ENCODE assay signal across 10 mouse cellular contexts in genomic region chr9:69301955-69302354, GRCm38 (mm10).
DNase-seq lines count a peak whose midpoint lies in the region; ATAC-seq lines count a peak whose summit lies in the region.
"Had no signal": no experiment of that assay in that cellular context is flagged by ENCODE, and none has a peak within 500 bp of the region (broad histone marks: within the 10 kb centered on the region; RNA-seq: fewer than 3 reads in every experiment).

No protein-coding gene starts in this region.

- peak overlapping the region; percentile 59; the same call in 1 of the 2 replicates for H3K27ac ChIP-seq in kidney, embryonic 14.5 days (ENCODE audit: low read depth, low read length)
- peak overlapping the region; percentile 63; the same call in 1 of the 2 replicates for H3K27ac ChIP-seq in embryonic facial prominence, embryonic 13.5 days
- peak overlapping the region; percentile 67 for H3K27ac ChIP-seq in limb, embryonic 15.5 days

- peak; percentile 34 for DNase-seq in CD4-positive, CD25-positive, alpha-beta regulatory T cell, adult 2 months (ENCODE audit: low read depth, low spot score)
- no peak for DNase-seq in kidney, adult 18-20 months
- DNase-seq in ovary, postnatal 36 days (ENCODE audit: low spot score), result no peak
- DNase-seq in kidney, postnatal 4 days, result no peak
- DNase-seq: cerebellum, adult 11 months; thymus, postnatal 36 days had no signal

- H3K4me1 ChIP-seq in kidney, embryonic 14.5 days (ENCODE audit: control insufficient read depth, insufficient read depth, low read length), result peaks cover 23% of the 10 kb centered on the region; the same call in 1 of the 2 replicates
- H3K4me1 ChIP-seq in embryonic facial prominence, embryonic 13.5 days, result peaks cover 63% of the 10 kb centered on the region
- peaks cover 37% of the 10 kb centered on the region for H3K4me1 ChIP-seq in limb, embryonic 15.5 days

- ATAC-seq in CD4-positive, CD25-positive, alpha-beta regulatory T cell, adult 4 months, result no peak
- ATAC-seq in kidney, embryonic 14.5 days (ENCODE audit: low FRiP score, low TSS enrichment), result peak; percentile 75
- no peak for ATAC-seq in embryonic facial prominence, embryonic 13.5 days (ENCODE audit: insufficient number of reproducible peaks, insufficient read depth, low FRiP score, low TSS enrichment, low read depth)
- no peak for ATAC-seq in limb, embryonic 15.5 days (ENCODE audit: insufficient number of reproducible peaks, low FRiP score, low TSS enrichment, low read depth)

- no peaks in the 10 kb centered on the region for H3K36me3 ChIP-seq in kidney, embryonic 14.5 days (ENCODE audit: control insufficient read depth, insufficient read depth, low read length)
- no peaks in the 10 kb centered on the region for H3K36me3 ChIP-seq in embryonic facial prominence, embryonic 13.5 days
- H3K36me3 ChIP-seq in limb, embryonic 15.5 days, result no peaks in the 10 kb centered on the region

- no peak overlapping the region for H3K4me3 ChIP-seq in kidney, embryonic 14.5 days (ENCODE audit: low read length)
- no peak overlapping the region for H3K4me3 ChIP-seq in embryonic facial prominence, embryonic 13.5 days
- H3K4me3 ChIP-seq in limb, embryonic 15.5 days, result no peak overlapping the region

- no peaks in the 10 kb centered on the region for H3K27me3 ChIP-seq in kidney, embryonic 14.5 days (ENCODE audit: control insufficient read depth, insufficient read depth, low read length)
- no peaks in the 10 kb centered on the region for H3K27me3 ChIP-seq in embryonic facial prominence, embryonic 13.5 days
- peaks cover 3% of the 10 kb centered on the region; the same call in 1 of the 2 replicates for H3K27me3 ChIP-seq in limb, embryonic 15.5 days

- no peak overlapping the region for H3K4me2 ChIP-seq in kidney, embryonic 14.5 days (replicated peaks; ENCODE audit: low read depth, low read length)
- H3K4me2 ChIP-seq in embryonic facial prominence, embryonic 13.5 days, result peak overlapping the region; percentile 37
- peak overlapping the region; percentile 20; the same call in 1 of the 2 replicates for H3K4me2 ChIP-seq in limb, embryonic 15.5 days

- whole genome bisulfite sequencing in kidney, embryonic 14.5 days, result 15% methylated on average over 4 of the region's 4 CpGs
- WGBS in embryonic facial prominence, embryonic 13.5 days, result 7% methylated on average over 4 of the region's 4 CpGs
- WGBS in limb, embryonic 15.5 days, result 8% methylated on average over 4 of the region's 4 CpGs

- H3K9me3 ChIP-seq in kidney, embryonic 14.5 days (ENCODE audit: control insufficient read depth, low read length), result no peaks in the 10 kb centered on the region
- H3K9me3 ChIP-seq in embryonic facial prominence, embryonic 13.5 days, result no peaks in the 10 kb centered on the region
- H3K9me3 ChIP-seq in limb, embryonic 15.5 days, result no peaks in the 10 kb centered on the region

- no peak overlapping the region for H3K9ac ChIP-seq in kidney, embryonic 14.5 days (ENCODE audit: low read depth, low read length)
- H3K9ac ChIP-seq in embryonic facial prominence, embryonic 13.5 days, result no peak overlapping the region
- no peak overlapping the region for H3K9ac ChIP-seq in limb, embryonic 15.5 days
